Mouse (Mus musculus) midbrain, postnatal 0 days (tissue): ENCODE measurements around the gene Fchsd2. TPM values are rescaled to one million over a fixed set of nuclear protein-coding genes. Genes with fewer than 3 reads are reported as not detected.

ENCODE experiments used
- ATAC-seq: fragments of 200-750 bp; cut with Nextera tagmentation; 2 replicates; pipeline ENCODE4 v1.8.0; 2017; ENCODE audit warnings: moderate number of reproducible peaks, mild to moderate bottlenecking, moderate TSS enrichment, moderate library complexity; ENCODE audit not compliant: low FRiP score
- DNase-seq: peaks from one replicate; pipeline ENCODE4 v3.0.0-alpha.2; 2015; ENCODE audit warnings: low spot score
- H3K27ac ChIP-seq: fragments of 300-500 bp; sonication (generic); 2 replicates; pipeline ENCODE4 v1.5.1; 2014; ENCODE audit warnings: low read depth, mild to moderate bottlenecking, low read length, mixed read lengths
- H3K27me3 ChIP-seq: fragments of 300-500 bp; sonication (generic); 2 replicates; pipeline ENCODE4 v1.6.1; 2014; ENCODE audit warnings: low read length, control low read depth, mixed read lengths; ENCODE audit not compliant: insufficient read depth
- H3K36me3 ChIP-seq: fragments of 300-500 bp; sonication (generic); 2 replicates; pipeline ENCODE4 v1.6.1; 2014; ENCODE audit warnings: low read length, control low read depth, mixed read lengths; ENCODE audit not compliant: insufficient read depth
- H3K4me1 ChIP-seq: fragments of 300-500 bp; sonication (generic); 2 replicates; pipeline ENCODE4 v1.6.1; 2014; ENCODE audit warnings: mild to moderate bottlenecking, control low read depth, antibody characterized with exemption, low read length, mixed read lengths; ENCODE audit not compliant: insufficient read depth
- H3K4me2 ChIP-seq: fragments of 300-500 bp; sonication (generic); 2 replicates; pipeline ENCODE4 v1.6.1; 2014; ENCODE audit warnings: low read depth, mild to moderate bottlenecking, low read length, mixed read lengths; ENCODE audit not compliant: poor library complexity, severe bottlenecking
- H3K4me3 ChIP-seq: fragments of 300-500 bp; sonication (generic); 2 replicates; pipeline ENCODE4 v1.5.1; 2014; ENCODE audit warnings: low read depth, mild to moderate bottlenecking, low read length, moderate library complexity
- H3K9ac ChIP-seq: fragments of 300-500 bp; sonication (generic); replicated peaks from 2 replicates; pipeline ENCODE4 v1.6.1; 2014; ENCODE audit warnings: mild to moderate bottlenecking, low read length, moderate library complexity, mixed read lengths; ENCODE audit not compliant: poor library complexity, severe bottlenecking
- H3K9me3 ChIP-seq: fragments of 300-500 bp; sonication (generic); 2 replicates; pipeline ENCODE4 v1.6.1; 2016; ENCODE audit warnings: low read length, control low read depth
- CTCF ChIP-seq: IDR thresholded peaks from 2 replicates; pipeline ENCODE4 v1.5.1; 2016; ENCODE audit warnings: antibody characterized with exemption, mild to moderate bottlenecking
- WGBS: fragments of 180-500 bp; shearing (Covaris S2); extraction: QIAGEN DNeasy Blood & Tissue Kit; methylation state at CpG from one replicate; pipeline ENCODE4 v1.1.7; 2014; 5-methylcytosine and 5-hydroxymethylcytosine counted together
- polyA plus RNA-seq: library from polyadenylated mRNA; unstranded; fragments of >200 nt; fragmentation: Nextera tagmentation; extraction: Ambion mirVana; gene quantifications from 2 replicates; pipeline ENCODE4 v1.2.1, GENCODE M21; 2015
- total RNA-seq: library from RNA; depleted of rRNA; stranded (reverse); fragments of >200 nt; gene quantifications from 2 replicates; pipeline ENCODE4 v1.2.3, GENCODE M21; 2014

Gene Fchsd2
- total and polyA plus RNA-seq, 2 experiments from 2014 or later, result 39.2 to 55.7 TPM

- no peak for ATAC-seq
- H3K27ac ChIP-seq, result no peak overlapping the region
Measured at GRCm38 (mm10) chr7:101313033-101313432, 220.4 kb downstream of the Fchsd2 start.

GRCm38 (mm10) chr7:101314396-101314795 lies 221.7 kb downstream of the Fchsd2 start:
- Histone ChIP-seq H3K9ac (no peak overlapping the region), H3K36me3 (no peaks in the 10 kb centered on the region), H3K4me2 (no peak overlapping the region), H3K9me3 (no peaks in the 10 kb centered on the region), H3K4me3 (no peak overlapping the region), H3K4me1 (no peaks in the 10 kb centered on the region), H3K27ac (no peak overlapping the region), H3K27me3 (peaks cover 7% of the 10 kb centered on the region)
- no peak for ATAC-seq
- DNase-seq, result no peak
- no peak for TF ChIP-seq CTCF
- WGBS, result 65% methylated on average over 5 of the region's 5 CpGs

More at GRCm38 (mm10) chr7:101313033-101313432, 220.4 kb downstream of the Fchsd2 start:
- H3K9me3 ChIP-seq, result no peaks in the 10 kb centered on the region
- no peak overlapping the region for H3K4me3 ChIP-seq
- H3K36me3 ChIP-seq, result no peaks in the 10 kb centered on the region
- no peak overlapping the region for H3K4me2 ChIP-seq
- H3K4me1 ChIP-seq, result no peaks in the 10 kb centered on the region
- H3K27me3 ChIP-seq, result no peaks in the 10 kb centered on the region
- DNase-seq, result no peak
- H3K9ac ChIP-seq, result no peak overlapping the region
- 68% methylated on average over 3 of the region's 3 CpGs for WGBS
- TF ChIP-seq CTCF, result no peak

- DNase-seq (no peak), ATAC-seq (no peak)
- no peak overlapping the region for H3K4me3 ChIP-seq
- H3K36me3 ChIP-seq, result no peaks in the 10 kb centered on the region
- no peaks in the 10 kb centered on the region for H3K4me1 ChIP-seq
- TF ChIP-seq CTCF, result no peak
- peaks cover 7% of the 10 kb centered on the region for H3K27me3 ChIP-seq
- H3K9me3 ChIP-seq, result no peaks in the 10 kb centered on the region
- no peak overlapping the region for H3K9ac ChIP-seq
- H3K4me2 ChIP-seq, result no peak overlapping the region
- H3K27ac ChIP-seq, result no peak overlapping the region
Measured at GRCm38 (mm10) chr7:101315699-101316098, 223.0 kb downstream of the Fchsd2 start.

GRCm38 (mm10) chr7:101316591-101317001 lies 223.9 kb downstream of the Fchsd2 start:
- H3K9me3 ChIP-seq, result no peaks in the 10 kb centered on the region
- ATAC-seq, result no peak
- 74% methylated on average over 6 of the region's 6 CpGs for WGBS

GRCm38 (mm10) chr7:101317014-101317413 lies 224.4 kb downstream of the Fchsd2 start, which contains the start of gene Stard10:
Gene Stard10 (plus strand): TSS chr7:101317086.
- 82% methylated on average over 3 of the region's 3 CpGs for WGBS
- Histone ChIP-seq H3K9me3 (no peaks in the 10 kb centered on the region), H3K36me3 (no peaks in the 10 kb centered on the region), H3K27me3 (peaks cover 7% of the 10 kb centered on the region), H3K9ac (no peak within 1 kb of the TSS), H3K27ac (no peak within 1 kb of the TSS), H3K4me3 (no peak within 1 kb of the TSS), H3K4me1 (no peaks in the 10 kb centered on the region), H3K4me2 (no peak within 1 kb of the TSS)
- no peak for ATAC-seq
- DNase-seq, result no peak
- TF ChIP-seq CTCF, result no peak

More at GRCm38 (mm10) chr7:101316591-101317001, 223.9 kb downstream of the Fchsd2 start:
- no peak overlapping the region for H3K27ac ChIP-seq
- no peak overlapping the region for H3K4me2 ChIP-seq
- TF ChIP-seq CTCF, result no peak
- DNase-seq, result no peak
- no peak overlapping the region for H3K9ac ChIP-seq
- peaks cover 7% of the 10 kb centered on the region for H3K27me3 ChIP-seq
- H3K36me3 ChIP-seq, result no peaks in the 10 kb centered on the region
- no peaks in the 10 kb centered on the region for H3K4me1 ChIP-seq
- H3K4me3 ChIP-seq, result no peak overlapping the region

GRCm38 (mm10) chr7:101318848-101319247 lies 226.2 kb downstream of the Fchsd2 start:
- Histone ChIP-seq H3K4me3 (no peak overlapping the region), H3K4me2 (no peak overlapping the region), H3K27ac (no peak overlapping the region), H3K36me3 (no peaks in the 10 kb centered on the region), H3K27me3 (peaks cover 7% of the 10 kb centered on the region), H3K9ac (no peak overlapping the region), H3K4me1 (no peaks in the 10 kb centered on the region), H3K9me3 (no peaks in the 10 kb centered on the region)
- no peak for ATAC-seq
- DNase-seq, result no peak
- TF ChIP-seq CTCF, result no peak
- whole genome bisulfite sequencing, result 74% methylated on average over 4 of the region's 4 CpGs
